ENCODE assay signal across 8 mouse cellular contexts in the genomic region with DNA sequence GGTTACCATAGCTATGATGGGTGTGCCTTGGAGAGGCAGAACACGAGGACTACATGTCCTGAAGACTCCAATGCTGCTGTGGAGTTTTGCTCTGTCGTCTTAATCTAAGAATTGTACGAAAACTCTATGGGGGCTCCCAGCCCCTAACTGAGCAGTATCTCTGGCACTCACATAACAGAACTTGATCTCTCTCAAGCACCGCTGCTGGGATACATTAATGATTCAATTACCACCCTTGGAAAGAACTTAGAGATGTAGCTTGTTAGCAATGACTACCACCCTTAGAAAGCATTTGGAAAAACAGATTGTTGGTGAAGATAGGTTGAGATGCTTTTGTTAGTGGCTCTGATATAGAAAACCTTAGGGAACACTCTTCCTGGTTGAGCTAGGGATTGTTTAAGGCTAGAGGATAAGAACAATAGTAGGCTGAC. TPM values are rescaled to one million over a fixed set of nuclear protein-coding genes. Genes with fewer than 3 reads are reported as not detected.
DNase-seq lines count a peak whose midpoint lies in the region; ATAC-seq and TF ChIP-seq lines count a peak whose summit lies in the region.
"Not testable (repeated sequence)": the region's sequence is repeated elsewhere in the genome, so short reads cannot be mapped to it uniquely, and the experiment has no call there.

No protein-coding gene starts in this region.

- not testable (repeated sequence) for H3K27ac ChIP-seq in lung, postnatal 0 days (ENCODE audit: low read length)

- 65% methylated on average over 4 of the region's 4 CpGs for WGBS in lung, postnatal 0 days

- H3K9ac ChIP-seq in lung, postnatal 0 days (replicated peaks; ENCODE audit: low read depth): not testable (repeated sequence)

- not testable (repeated sequence) for H3K9me3 ChIP-seq in G1E (replicated peaks); lung, postnatal 0 days (ENCODE audit: low read length)

- H3K27me3 ChIP-seq in G1E (ENCODE audit: insufficient read depth, low read length); lung, postnatal 0 days (replicated peaks; ENCODE audit: insufficient read depth, low read length): not testable (repeated sequence)

- not testable (repeated sequence) for H3K4me2 ChIP-seq in lung, postnatal 0 days (replicated peaks; ENCODE audit: low read depth, low read length)

- ATAC-seq in G1E (ENCODE audit: extremely low read depth, insufficient number of reproducible peaks, low FRiP score, poor library complexity, severe bottlenecking): peak; percentile 4; the same call in 1 of the 2 replicates
- not testable (repeated sequence) for ATAC-seq in lung, postnatal 0 days

- TF ChIP-seq CTCF in G1E (IDR thresholded peaks at IDR 0.05; ENCODE audit: low read depth, low read length); lung, postnatal 0 days (IDR thresholded peaks at IDR 0.05): not testable (repeated sequence)

- intact Hi-C loops in heart, postnatal 25 days (cut with DNase I): not testable (repeated sequence)

- not testable (repeated sequence) for H3K4me3 ChIP-seq in G1E (ENCODE audit: low read depth, low read length); lung, postnatal 0 days (ENCODE audit: low read depth, low read length)

- H3K36me3 ChIP-seq in G1E (replicated peaks); lung, postnatal 0 days (ENCODE audit: insufficient read depth, low read length): not testable (repeated sequence)

- not testable (repeated sequence) for H3K4me1 ChIP-seq in G1E (ENCODE audit: insufficient read depth, low read depth, low read length); lung, postnatal 0 days (ENCODE audit: insufficient read depth, low read depth, low read length)

- peak; percentile 1 for DNase-seq in G1E (ENCODE audit: low spot score)
- peak; percentile 57 to 70 for DNase-seq in adrenal gland, postnatal 4 days (ENCODE audit: low spot score in 2 of 2)
- peak; percentile 46 for DNase-seq in gastrocnemius, postnatal 10 days
- peak; percentile 59 for DNase-seq in heart, postnatal 25 days (ENCODE audit: low spot score)
- DNase-seq in kidney, postnatal 36 days: peak; percentile 35 to 45
- peak; percentile 24 for DNase-seq in lung, postnatal 0 days (ENCODE audit: low spot score)
- peak; percentile 48 for DNase-seq in ovary, postnatal 14 days (ENCODE audit: low spot score)
- DNase-seq in thymus, postnatal 4 days: peak; percentile 23

- not testable (repeated sequence) for TF ChIP-seq EP300 in lung, postnatal 0 days (IDR thresholded peaks at IDR 0.05)

RNA-seq across cellular contexts. Expression of gene Sfi1, which starts 25.7 kb away (rescaled TPM):
- total RNA-seq in G1E (2014; fragmentation: Nextera tagmentation) (100 and 111 TPM in 2 replicates), G1E (2017) (85.3 and 89.7 TPM in 2 replicates)
- polyA plus RNA-seq in G1E (2012): 42.0 and 42.2 TPM in 2 replicates
- 100 to 1,000 TPM in 1 of 2 experiments, 10 to 100 TPM in 1; 95.0 to 117 TPM for total RNA-seq in adrenal gland, postnatal 4 days (2021)
- total RNA-seq in gastrocnemius, postnatal 10 days (2021): 10 to 100 TPM; 14.9 to 33.4 TPM
- total RNA-seq in heart, postnatal 25 days (2021): 10 to 100 TPM; 19.1 to 21.7 TPM
- 7.9 and 8.3 TPM in 2 replicates for polyA plus RNA-seq in lung, postnatal 0 days (2015; fragmentation: Nextera tagmentation; extraction: Ambion mirVana)

RNA-seq across cellular contexts. Expression of gene Eif4enif1, which starts 34.6 kb away (rescaled TPM):
- 139 and 179 TPM in 2 replicates for total RNA-seq in G1E (2014; fragmentation: Nextera tagmentation)
- total RNA-seq in G1E (2017): 50.7 and 52.7 TPM in 2 replicates
- 106 and 121 TPM in 2 replicates for polyA plus RNA-seq in G1E (2012)
- 10 to 100 TPM; 83.8 to 86.9 TPM for total RNA-seq in adrenal gland, postnatal 4 days (2021)
- 10 to 100 TPM; 32.9 to 38.2 TPM for total RNA-seq in gastrocnemius, postnatal 10 days (2021)
- total RNA-seq in heart, postnatal 25 days (2021): 10 to 100 TPM; 42.1 to 45.1 TPM
- 17.7 and 19.3 TPM in 2 replicates for polyA plus RNA-seq in lung, postnatal 0 days (2015; fragmentation: Nextera tagmentation; extraction: Ambion mirVana)

Comparison
In these comparisons a context has a peak if more than half of its experiments do, and no peak if none do; other contexts are left out.
1. DNase-seq: peak in every context shown above with its lines; median percentile 64 in adrenal gland, postnatal 4 days; 59 in heart, postnatal 25 days; 48 in ovary, postnatal 14 days; 46 in gastrocnemius, postnatal 10 days; 40 in kidney, postnatal 36 days; 24 in lung, postnatal 0 days; 23 in thymus, postnatal 4 days; 1 in G1E.